Mouse (Mus musculus) splenic B cell, adult 2 months (primary cell): ENCODE measurements around the gene Plcl1.

Experiments used
- DNase-seq: peaks from one replicate; pipeline ENCODE4 v3.0.0-alpha.2; 2011; ENCODE audit warnings: low read depth, low spot score
- H3K27me3 ChIP-seq: 2 replicates; pipeline ENCODE4 v1.6.1; 2012; ENCODE audit warnings: mild to moderate bottlenecking, low read length, moderate library complexity, mixed read lengths; ENCODE audit not compliant: control insufficient read depth, poor library complexity, insufficient read depth, severe bottlenecking
- H3K36me3 ChIP-seq: 2 replicates; pipeline ENCODE4 v1.6.1; 2012; ENCODE audit warnings: mild to moderate bottlenecking, low read length, moderate library complexity, mixed read lengths; ENCODE audit not compliant: control insufficient read depth, poor library complexity, insufficient read depth, severe bottlenecking

The Plcl1 gene

GRCm38 (mm10) chr1:55418968-55419367 lies 13.2 kb downstream of the Plcl1 start:
- H3K36me3 ChIP-seq: no peaks in the 10 kb centered on the region
- no peaks in the 10 kb centered on the region for H3K27me3 ChIP-seq
- peak; percentile 24 for DNase-seq

GRCm38 (mm10) chr1:55427607-55428006 lies 21.9 kb downstream of the Plcl1 start:
- DNase-seq: no peak
- H3K36me3 ChIP-seq: no peaks in the 10 kb centered on the region
- no peaks in the 10 kb centered on the region for H3K27me3 ChIP-seq

GRCm38 (mm10) chr1:55429051-55429450 lies 23.3 kb downstream of the Plcl1 start:
- H3K27me3 ChIP-seq: no peaks in the 10 kb centered on the region
- no peak for DNase-seq
- H3K36me3 ChIP-seq: no peaks in the 10 kb centered on the region

GRCm38 (mm10) chr1:55429708-55430107 lies 24.0 kb downstream of the Plcl1 start:
- H3K27me3 ChIP-seq: no peaks in the 10 kb centered on the region
- DNase-seq: no peak

GRCm38 (mm10) chr1:55430587-55430986 lies 24.9 kb downstream of the Plcl1 start:
- no peak for DNase-seq
- Histone ChIP-seq H3K27me3 (no peaks in the 10 kb centered on the region), H3K36me3 (no peaks in the 10 kb centered on the region)

More at GRCm38 (mm10) chr1:55429708-55430107, 24.0 kb downstream of the Plcl1 start:
- H3K36me3 ChIP-seq: no peaks in the 10 kb centered on the region

GRCm38 (mm10) chr1:55436589-55436988 lies 30.9 kb downstream of the Plcl1 start:
- H3K27me3 ChIP-seq: no peaks in the 10 kb centered on the region
- no peaks in the 10 kb centered on the region for H3K36me3 ChIP-seq
- peak; percentile 6 for DNase-seq

- H3K27me3 ChIP-seq: no peaks in the 10 kb centered on the region
- no peak for DNase-seq
- no peaks in the 10 kb centered on the region for H3K36me3 ChIP-seq
Observed at GRCm38 (mm10) chr1:55437095-55437494, 31.4 kb downstream of the Plcl1 start.

- Histone ChIP-seq H3K27me3 (no peaks in the 10 kb centered on the region), H3K36me3 (no peaks in the 10 kb centered on the region)
- no peak for DNase-seq
Observed at GRCm38 (mm10) chr1:55438617-55439016, 32.9 kb downstream of the Plcl1 start.

GRCm38 (mm10) chr1:55445043-55445688 lies 39.4 kb downstream of the Plcl1 start:
- no peaks in the 10 kb centered on the region for H3K27me3 ChIP-seq
- no peaks in the 10 kb centered on the region for H3K36me3 ChIP-seq
- no peak for DNase-seq

- no peaks in the 10 kb centered on the region for H3K36me3 ChIP-seq
- no peaks in the 10 kb centered on the region for H3K27me3 ChIP-seq
- no peak for DNase-seq
Observed at GRCm38 (mm10) chr1:55445689-55446044, 39.9 kb downstream of the Plcl1 start.

GRCm38 (mm10) chr1:55446273-55446672 lies 40.6 kb downstream of the Plcl1 start:
- no peaks in the 10 kb centered on the region for H3K36me3 ChIP-seq
- H3K27me3 ChIP-seq: no peaks in the 10 kb centered on the region
- no peak for DNase-seq

- H3K27me3 ChIP-seq: no peaks in the 10 kb centered on the region
- DNase-seq: no peak
- no peaks in the 10 kb centered on the region for H3K36me3 ChIP-seq
Observed at GRCm38 (mm10) chr1:55446876-55447275, 41.2 kb downstream of the Plcl1 start.

- peak; percentile 21 for DNase-seq
Observed at GRCm38 (mm10) chr1:55447661-55448060, 41.9 kb downstream of the Plcl1 start.

GRCm38 (mm10) chr1:55448104-55448503 lies 42.4 kb downstream of the Plcl1 start:
- H3K27me3 ChIP-seq: no peaks in the 10 kb centered on the region
- no peak for DNase-seq
- no peaks in the 10 kb centered on the region for H3K36me3 ChIP-seq

More at GRCm38 (mm10) chr1:55447661-55448060, 41.9 kb downstream of the Plcl1 start:
- no peaks in the 10 kb centered on the region for H3K27me3 ChIP-seq
- no peaks in the 10 kb centered on the region for H3K36me3 ChIP-seq

- no peaks in the 10 kb centered on the region for H3K36me3 ChIP-seq
- DNase-seq: no peak
- H3K27me3 ChIP-seq: no peaks in the 10 kb centered on the region
Observed at GRCm38 (mm10) chr1:55449779-55450178, 44.1 kb downstream of the Plcl1 start.

- Histone ChIP-seq H3K36me3 (no peaks in the 10 kb centered on the region), H3K27me3 (no peaks in the 10 kb centered on the region)
- no peak for DNase-seq
Observed at GRCm38 (mm10) chr1:55454119-55454518, 48.4 kb downstream of the Plcl1 start.
